ENCODE assay signal across 8 mouse cellular contexts in genomic region chr15:89140659-89141252, GRCm38 (mm10). TPM values are rescaled to one million over a fixed set of nuclear protein-coding genes. Genes with fewer than 3 reads are reported as not detected.
DNase-seq lines count a peak whose midpoint lies in the region; ATAC-seq and TF ChIP-seq lines count a peak whose summit lies in the region.

Gene Mapk12, minus strand, starts transcription at chr15:89140703.

- peak within 1 kb of the TSS; percentile 63 for H3K9ac ChIP-seq in hindbrain, embryonic 14.5 days
- peak within 1 kb of the TSS; percentile 35; the same call in 1 of the 2 replicates for H3K9ac ChIP-seq in liver, embryonic 11.5 days (ENCODE audit: low read depth, low read length)
- peak within 1 kb of the TSS; percentile 70 for H3K9ac ChIP-seq in neural tube, embryonic 12.5 days

- H3K27me3 ChIP-seq in cerebellum, adult 2 months (ENCODE audit: control insufficient read depth, insufficient read depth, low read length): no peaks in the 10 kb centered on the region
- 0 out of 2 replicates have a peak, but pooled peaks cover 14% of the 10 kb centered on the region for H3K27me3 ChIP-seq in hindbrain, embryonic 14.5 days (ENCODE audit: control insufficient read depth, insufficient read depth, low read length)
- peaks cover 85% of the 10 kb centered on the region for H3K27me3 ChIP-seq in liver, embryonic 11.5 days (replicated peaks; ENCODE audit: control insufficient read depth, insufficient read depth, low read length)
- H3K27me3 ChIP-seq in neural tube, embryonic 12.5 days (replicated peaks): peaks cover 15% of the 10 kb centered on the region; the same call in 1 of the 2 replicates

- peaks cover 34% of the 10 kb centered on the region for H3K36me3 ChIP-seq in hindbrain, embryonic 14.5 days (replicated peaks; ENCODE audit: control insufficient read depth, insufficient read depth)
- H3K36me3 ChIP-seq in liver, embryonic 11.5 days (ENCODE audit: control insufficient read depth, insufficient read depth, low read length): no peaks in the 10 kb centered on the region
- H3K36me3 ChIP-seq in neural tube, embryonic 12.5 days: peaks cover 27% of the 10 kb centered on the region

- TF ChIP-seq CTCF in cerebellum, adult 2 months (IDR thresholded peaks at IDR 0.05; ENCODE audit: borderline replicate concordance, insufficient read depth, low read depth, low read length): no peak

- no peaks in the 10 kb centered on the region for H3K9me3 ChIP-seq in hindbrain, embryonic 14.5 days (ENCODE audit: control insufficient read depth, low read length)
- no peaks in the 10 kb centered on the region for H3K9me3 ChIP-seq in liver, embryonic 11.5 days (ENCODE audit: control insufficient read depth, low read length)
- H3K9me3 ChIP-seq in neural tube, embryonic 12.5 days: no peaks in the 10 kb centered on the region

- H3K27ac ChIP-seq in cerebellum, adult 2 months (ENCODE audit: insufficient read depth, low read length): peak within 1 kb of the TSS; percentile 85
- no peak within 1 kb of the TSS for H3K27ac ChIP-seq in hindbrain, embryonic 14.5 days
- H3K27ac ChIP-seq in liver, embryonic 11.5 days (ENCODE audit: low read depth, low read length): no peak within 1 kb of the TSS
- H3K27ac ChIP-seq in neural tube, embryonic 12.5 days: no peak within 1 kb of the TSS

- DNase-seq in left cerebral cortex, adult 18-20 months (ENCODE audit: low spot score in 2 of 2): peak; percentile 31 to 36
- no peak for DNase-seq in left cerebral cortex, adult 8-10 months (ENCODE audit: low spot score in 2 of 2)
- DNase-seq in cerebellum, adult 2 months: peak; percentile 76 to 80
- DNase-seq in gastrocnemius, adult 8-10 months (ENCODE audit: low spot score in 2 of 2): peak; percentile 69 to 80
- DNase-seq in hindbrain, embryonic 14.5 days (ENCODE audit: low spot score): no peak
- DNase-seq in liver, embryonic 11.5 days (ENCODE audit: low spot score): no peak
- DNase-seq in thymus, postnatal 36 days: no peak

- peak within 1 kb of the TSS; percentile 73 for H3K4me3 ChIP-seq in cerebellum, adult 2 months (replicated peaks; ENCODE audit: insufficient read depth, low read depth, low read length)
- H3K4me3 ChIP-seq in hindbrain, embryonic 14.5 days (replicated peaks; ENCODE audit: low read length): peak within 1 kb of the TSS; percentile 44
- peak within 1 kb of the TSS; percentile 48 for H3K4me3 ChIP-seq in liver, embryonic 11.5 days (ENCODE audit: low read depth, low read length)
- H3K4me3 ChIP-seq in neural tube, embryonic 12.5 days: peak within 1 kb of the TSS; percentile 55

- 2% methylated on average over 21 of the region's 21 CpGs for WGBS in cerebellum, adult 2 months
- WGBS in hindbrain, embryonic 14.5 days: under 1% methylated on average over 21 of the region's 21 CpGs
- WGBS in liver, embryonic 11.5 days: 3% methylated on average over 21 of the region's 21 CpGs
- WGBS in neural tube, embryonic 12.5 days: 1% methylated on average over 21 of the region's 21 CpGs

- peak within 1 kb of the TSS; percentile 95 for H3K4me2 ChIP-seq in hindbrain, embryonic 14.5 days (replicated peaks)
- H3K4me2 ChIP-seq in liver, embryonic 11.5 days: peak within 1 kb of the TSS; percentile 68
- peak within 1 kb of the TSS; percentile 99 for H3K4me2 ChIP-seq in neural tube, embryonic 12.5 days (replicated peaks)

- 0 out of 2 replicates have a peak, but pooled peaks have one; percentile 26 for TF ChIP-seq POLR2A in cerebellum, adult 2 months (IDR thresholded peaks at IDR 0.05; ENCODE audit: borderline replicate concordance, insufficient read depth, low read length)

- peak; percentile 61 for ATAC-seq in hindbrain, embryonic 14.5 days (ENCODE audit: low FRiP score)
- ATAC-seq in liver, embryonic 11.5 days (replicated peaks; ENCODE audit: low FRiP score): peak; percentile 43; the same call in 1 of the 2 replicates
- peak; percentile 62 for ATAC-seq in neural tube, embryonic 12.5 days (ENCODE audit: low FRiP score, low read depth)

- H3K4me1 ChIP-seq in cerebellum, adult 2 months (ENCODE audit: control insufficient read depth, insufficient read depth, low read length): peaks cover 30% of the 10 kb centered on the region
- H3K4me1 ChIP-seq in hindbrain, embryonic 14.5 days (replicated peaks; ENCODE audit: control insufficient read depth, insufficient read depth, low read length): peaks cover 14% of the 10 kb centered on the region
- H3K4me1 ChIP-seq in liver, embryonic 11.5 days (replicated peaks; ENCODE audit: control insufficient read depth, insufficient read depth, low read length): peaks cover 5% of the 10 kb centered on the region
- peaks cover 19% of the 10 kb centered on the region for H3K4me1 ChIP-seq in neural tube, embryonic 12.5 days

RNA-seq across cellular contexts. Expression of gene Mapk12, which starts in this region (rescaled TPM):
- total RNA-seq in left cerebral cortex, adult 18-20 months (2021): 1 to 10 TPM; 7.4 to 9.2 TPM
- total RNA-seq in left cerebral cortex, adult 8-10 months (2022): 10 to 100 TPM in 2 of 4 experiments, 1 to 10 TPM in 2; 9.5 to 10.6 (median 10.1) TPM
- polyA plus RNA-seq in cerebellum, adult 2 months (2012; rRNA removed): 112 and 128 TPM in 2 replicates
- 100 to 1,000 TPM; 123 to 153 (median 139) TPM for total RNA-seq in gastrocnemius, adult 8-10 months (2022)
- 3.3 and 4.0 TPM in 2 replicates for polyA plus RNA-seq in hindbrain, embryonic 14.5 days (2014; fragmentation: Nextera tagmentation; extraction: Ambion mirVana)
- polyA plus RNA-seq in liver, embryonic 11.5 days (2014; fragmentation: Nextera tagmentation; extraction: Ambion mirVana): 3.8 and 4.8 TPM in 2 replicates
- 11.7 and 13.4 TPM in 2 replicates for polyA plus RNA-seq in neural tube, embryonic 12.5 days (2016; fragmentation: Nextera tagmentation; extraction: Ambion mirVana)

Comparison
In these comparisons a context has a peak if more than half of its experiments do, and no peak if none do; other contexts are left out.
1. RNA of gene Mapk12 (total RNA-seq): 123 to 153 TPM in gastrocnemius, adult 8-10 months; 9.5 to 10.6 TPM in left cerebral cortex, adult 8-10 months and 7.4 to 9.2 TPM in left cerebral cortex, adult 18-20 months; every median in the first group is over 10 times any median in the second.
2. DNase-seq: peak in left cerebral cortex, adult 18-20 months (2 of 2), cerebellum, adult 2 months (2 of 2) and gastrocnemius, adult 8-10 months (2 of 2); none in left cerebral cortex, adult 8-10 months (0 of 2), hindbrain, embryonic 14.5 days (single experiment), liver, embryonic 11.5 days (single experiment) and thymus, postnatal 36 days (0 of 2).
3. Peak in every context shown above with its lines, with median percentiles within 50 percentile points of each other: H3K4me3 ChIP-seq, ATAC-seq, H3K4me2 ChIP-seq and H3K9ac ChIP-seq.